Mouse (Mus musculus) bone marrow, adult 2 months (tissue): ENCODE results near the gene Sertad2.

Experiments used
- CTCF ChIP-seq: fragments of 200-500 bp; IDR thresholded peaks from 2 replicates; pipeline ENCODE4 v1.5.1; 2011; ENCODE audit warnings: low read length, control low read depth; ENCODE audit not compliant: control insufficient read depth, insufficient read depth
- POLR2A ChIP-seq: fragments of 200-500 bp; IDR thresholded peaks from 2 replicates; pipeline ENCODE4 v1.6.1; 2011; ENCODE audit warnings: low read depth, mild to moderate bottlenecking, control low read depth, low read length, borderline replicate concordance; ENCODE audit not compliant: control insufficient read depth

- TF ChIP-seq POLR2A (no peak), CTCF (peak; percentile 77)
Observed at GRCm38 (mm10) chr11:20691000-20691399, 147.9 kb downstream of the Sertad2 start.
